Mouse (Mus musculus) brain, embryonic 14.5 days (tissue): ENCODE results near the gene Erich2.

ENCODE experiments used
- CTCF ChIP-seq: fragments of 200-500 bp; IDR thresholded peaks from 2 replicates; pipeline ENCODE4 v1.5.1; 2012; ENCODE audit warnings: inconsistent platforms, mild to moderate bottlenecking, moderate library complexity, borderline replicate concordance; ENCODE audit not compliant: insufficient read depth, insufficient read length; ENCODE audit errors: extremely low read depth
- POLR2A ChIP-seq: fragments of 200-500 bp; IDR thresholded peaks from 2 replicates; pipeline ENCODE4 v1.6.1; 2012; ENCODE audit warnings: mild to moderate bottlenecking, inconsistent platforms, borderline replicate concordance; ENCODE audit not compliant: poor library complexity, insufficient read depth, insufficient read length, severe bottlenecking; ENCODE audit errors: extremely low read depth

GRCm38 (mm10) chr2:70566603-70566981 is 58.0 kb downstream of the Erich2 start:
- TF ChIP-seq POLR2A, result no peak
- no peak for TF ChIP-seq CTCF
